Mouse (Mus musculus) heart, postnatal 4 days (tissue): ENCODE data around the gene Rbm7. TPM values are rescaled to one million over a fixed set of nuclear protein-coding genes. Genes with fewer than 3 reads are reported as not detected.
A peak's percentile ranks its signal among the peaks of the same experiment; 100 is the strongest.
"Not testable (repeated sequence)": the region's sequence is repeated elsewhere in the genome, so short reads cannot be mapped to it uniquely, and the experiment has no call there.

Experiments
- DNase-seq: peaks from one replicate; pipeline ENCODE4 v3.0.0; 2021
- total RNA-seq, 2 experiments: library from RNA; stranded (reverse); gene quantifications; 2 replicates each; pipeline ENCODE4 v1.2.3; 2021

Rbm7 gene
- 10 to 100 TPM; 36.7 to 41.2 TPM for total RNA-seq

GRCm38 (mm10) chr9:48494817-48495547, at the start of gene Rbm7, which contains the start of gene Gm5617:
Gene Rbm7 (minus strand): TSS chr9:48495299.
Gene Gm5617 (plus strand): TSS chr9:48495442.
- DNase-seq: peak; percentile 95

GRCm38 (mm10) chr9:48538688-48539087, 43.6 kb upstream of the Rbm7 start:
- no peak for DNase-seq

DNA sequence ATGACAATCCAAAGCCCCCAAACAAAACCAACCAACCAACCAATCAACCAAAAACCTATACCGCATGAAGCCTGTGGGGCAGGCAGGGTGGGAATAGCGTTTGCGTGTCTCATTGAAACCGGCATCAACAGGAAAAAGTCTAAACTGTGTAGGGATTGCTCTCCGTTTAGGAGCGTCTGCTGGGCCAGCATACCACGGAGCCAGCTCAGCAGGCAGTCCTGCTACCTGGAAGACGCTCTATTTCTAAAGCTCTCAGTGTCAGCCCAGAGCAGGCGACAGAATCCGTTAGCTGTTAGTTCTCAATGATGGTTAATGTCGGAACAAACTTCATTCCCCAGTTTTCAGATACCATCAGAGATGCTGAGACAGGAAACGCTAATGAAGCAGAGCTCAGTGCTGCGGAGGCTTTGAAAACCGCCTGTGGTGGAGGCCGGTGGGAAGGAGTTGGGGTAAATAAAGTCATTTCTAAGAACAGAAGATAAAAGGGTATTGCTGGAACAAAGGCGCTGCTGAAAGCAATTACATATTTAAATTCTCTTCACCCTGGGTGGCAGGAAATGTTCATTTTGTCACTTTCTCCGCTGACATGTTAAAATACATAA, 43.0 kb upstream of the Rbm7 start:
- no peak for DNase-seq

- DNase-seq: not testable (repeated sequence)
These were observed 42.5 kb upstream of the Rbm7 start for GRCm38 (mm10) chr9:48537616-48538015.

GRCm38 (mm10) chr9:48536414-48536813, 41.3 kb upstream of the Rbm7 start:
- no peak for DNase-seq

- DNase-seq: no peak
These were observed 37.6 kb upstream of the Rbm7 start for GRCm38 (mm10) chr9:48532730-48533129.

- DNase-seq: no peak
These were observed 37.1 kb upstream of the Rbm7 start for GRCm38 (mm10) chr9:48532203-48532602.

DNA sequence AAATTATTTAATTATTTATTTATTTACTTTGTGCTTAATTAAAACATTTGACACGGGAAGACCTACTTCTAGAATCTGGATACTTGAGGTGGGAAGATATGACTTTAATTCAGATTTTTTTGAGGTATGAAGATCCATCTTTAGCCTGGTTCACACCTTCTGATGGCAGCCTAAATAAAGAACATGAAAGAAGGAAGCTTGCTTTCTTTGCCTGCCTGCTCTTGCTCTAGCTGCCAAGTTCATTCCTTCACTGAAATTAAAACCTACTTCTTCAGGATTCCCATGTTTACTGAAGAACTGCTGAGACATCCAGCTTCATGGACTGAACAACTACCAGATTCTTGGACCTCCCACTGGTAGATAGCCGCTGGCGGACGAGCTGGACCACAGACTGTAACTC, 36.2 kb upstream of the Rbm7 start:
- no peak for DNase-seq

GRCm38 (mm10) chr9:48526520-48526919, 31.4 kb upstream of the Rbm7 start:
- no peak for DNase-seq

GRCm38 (mm10) chr9:48525566-48525965, 30.5 kb upstream of the Rbm7 start:
- DNase-seq: no peak

GRCm38 (mm10) chr9:48520405-48520804, 25.3 kb upstream of the Rbm7 start:
- DNase-seq: not testable (repeated sequence)

GRCm38 (mm10) chr9:48517372-48518130, 22.5 kb upstream of the Rbm7 start:
- no peak for DNase-seq

DNA sequence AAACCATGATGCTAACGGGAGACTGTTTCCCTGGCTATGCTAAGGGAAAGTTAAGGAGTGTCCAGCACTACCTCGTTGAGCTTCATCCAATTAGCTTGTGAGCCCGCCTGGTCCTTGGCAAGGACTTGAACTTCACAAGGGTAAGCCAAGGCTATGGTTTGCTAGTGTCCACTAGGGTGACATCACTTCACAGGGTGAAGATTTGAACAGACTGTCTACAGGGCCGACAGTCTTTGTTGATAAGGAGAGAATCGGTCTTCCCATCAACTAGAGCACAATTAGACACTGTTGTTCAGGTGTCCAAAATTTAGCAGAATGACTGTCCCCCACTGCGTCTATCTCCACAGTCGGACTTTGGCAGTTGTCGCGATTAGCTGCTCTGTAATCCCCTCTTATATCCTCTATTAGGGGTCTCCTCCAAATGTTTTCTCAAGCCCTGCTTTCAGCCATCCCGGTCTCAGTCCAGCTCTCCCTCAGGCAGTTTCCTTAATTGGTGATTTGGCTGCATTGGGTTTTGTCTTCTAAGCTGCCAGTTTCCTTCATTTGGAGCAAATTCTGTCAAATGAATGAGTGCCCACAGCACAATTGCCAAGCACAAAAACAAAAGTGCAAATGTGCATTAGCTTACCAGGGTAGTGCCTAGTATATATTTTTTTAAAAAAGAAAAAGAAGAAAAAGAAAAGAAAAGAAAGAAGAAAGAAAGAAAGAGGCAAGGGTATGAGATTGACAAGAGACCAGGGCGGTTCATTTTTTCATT, 21.7 kb upstream of the Rbm7 start:
- DNase-seq: no peak

GRCm38 (mm10) chr9:48515332-48515731, 20.2 kb upstream of the Rbm7 start:
- DNase-seq: peak; percentile 58

DNA sequence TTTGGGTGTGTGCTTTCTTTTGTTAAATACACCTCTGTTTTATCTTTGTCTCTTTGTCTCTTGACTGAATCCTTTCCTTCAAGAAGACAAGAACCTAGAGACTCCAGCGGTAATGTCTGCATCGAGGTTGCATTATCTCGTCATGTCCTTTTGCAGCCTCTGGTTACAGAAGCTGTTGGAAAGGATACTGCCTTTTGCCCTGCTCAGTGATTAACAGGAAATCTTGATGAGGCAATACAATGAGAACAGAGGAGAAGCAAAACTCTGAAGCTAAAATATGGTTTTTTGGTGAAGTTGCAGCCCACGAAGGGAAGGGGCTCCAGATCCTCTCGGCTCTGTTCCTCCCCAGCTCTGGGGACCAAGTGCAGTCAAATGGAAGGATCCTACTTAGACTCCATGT, 15.0 kb upstream of the Rbm7 start:
- DNase-seq: no peak

DNA sequence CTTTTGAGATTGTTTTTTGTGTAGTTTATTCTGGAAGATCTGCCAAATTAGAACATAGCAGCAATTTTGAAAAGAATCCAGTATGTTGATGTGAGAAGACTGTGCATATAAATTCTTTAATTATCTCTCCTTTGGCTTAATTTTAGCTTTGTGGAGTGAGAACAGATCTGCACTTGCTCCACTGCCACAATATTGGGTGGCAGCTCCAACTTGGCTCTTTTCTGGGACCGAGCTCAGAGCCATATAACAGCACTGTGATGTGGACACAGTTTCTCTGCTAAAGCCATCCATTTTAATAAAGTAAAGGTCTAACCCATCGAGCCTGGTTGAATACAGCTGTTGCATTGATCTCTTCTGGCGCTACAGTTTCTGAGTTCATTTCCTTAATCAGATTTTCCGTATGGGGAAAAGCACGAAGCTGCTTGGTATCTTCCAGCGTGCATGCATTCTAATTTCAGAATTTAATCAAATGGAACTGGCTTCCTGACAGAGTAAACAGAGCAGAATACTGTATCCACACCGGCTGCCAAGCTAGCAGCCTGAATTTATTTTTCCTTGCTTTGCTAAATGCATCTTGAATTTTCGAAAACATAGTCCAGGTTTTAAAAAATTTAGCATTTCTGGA, 9.8 kb upstream of the Rbm7 start:
- no peak for DNase-seq

DNA sequence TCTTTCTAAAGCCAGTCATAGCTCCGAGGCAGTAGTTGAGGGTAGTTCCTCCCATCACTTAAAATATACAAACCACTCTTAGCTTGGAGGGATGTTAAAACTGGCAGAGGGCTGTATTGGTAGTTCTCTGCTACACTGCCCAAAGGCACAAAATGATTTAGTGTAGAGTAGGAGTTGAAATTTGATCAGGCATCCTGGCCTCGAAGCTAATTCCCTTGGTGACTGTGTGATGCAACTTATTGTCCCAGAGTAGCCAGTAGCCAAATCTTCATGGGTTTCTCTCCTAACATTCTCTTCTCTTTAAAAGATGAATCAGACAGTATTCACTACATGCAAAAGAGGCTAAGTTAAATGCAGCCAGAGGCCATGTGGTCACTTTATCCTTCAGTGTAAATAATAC, 7.9 kb upstream of the Rbm7 start:
- no peak for DNase-seq

- no peak for DNase-seq
These were observed 6.1 kb upstream of the Rbm7 start for GRCm38 (mm10) chr9:48501192-48501591.

DNA sequence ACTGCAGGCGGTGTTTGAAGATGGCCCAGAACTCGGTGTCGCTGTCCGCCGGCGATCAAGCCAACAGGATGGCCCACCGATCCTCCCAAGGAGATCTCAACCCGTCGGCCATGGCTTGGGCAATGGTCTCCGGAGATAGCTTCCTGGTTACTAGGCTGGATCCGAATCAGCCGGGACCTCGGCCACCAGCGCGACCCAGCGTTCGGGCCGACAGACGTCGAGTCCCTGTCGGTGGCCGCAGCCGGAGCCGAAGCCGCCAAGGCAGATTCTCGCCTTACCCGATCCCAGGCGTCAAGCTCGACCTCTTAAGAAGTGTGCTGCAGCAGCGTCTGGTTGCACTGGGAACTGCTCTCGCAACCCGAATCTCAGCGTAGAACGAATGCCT, 441 bp upstream of the Rbm7 start:
- DNase-seq: no peak

DNA sequence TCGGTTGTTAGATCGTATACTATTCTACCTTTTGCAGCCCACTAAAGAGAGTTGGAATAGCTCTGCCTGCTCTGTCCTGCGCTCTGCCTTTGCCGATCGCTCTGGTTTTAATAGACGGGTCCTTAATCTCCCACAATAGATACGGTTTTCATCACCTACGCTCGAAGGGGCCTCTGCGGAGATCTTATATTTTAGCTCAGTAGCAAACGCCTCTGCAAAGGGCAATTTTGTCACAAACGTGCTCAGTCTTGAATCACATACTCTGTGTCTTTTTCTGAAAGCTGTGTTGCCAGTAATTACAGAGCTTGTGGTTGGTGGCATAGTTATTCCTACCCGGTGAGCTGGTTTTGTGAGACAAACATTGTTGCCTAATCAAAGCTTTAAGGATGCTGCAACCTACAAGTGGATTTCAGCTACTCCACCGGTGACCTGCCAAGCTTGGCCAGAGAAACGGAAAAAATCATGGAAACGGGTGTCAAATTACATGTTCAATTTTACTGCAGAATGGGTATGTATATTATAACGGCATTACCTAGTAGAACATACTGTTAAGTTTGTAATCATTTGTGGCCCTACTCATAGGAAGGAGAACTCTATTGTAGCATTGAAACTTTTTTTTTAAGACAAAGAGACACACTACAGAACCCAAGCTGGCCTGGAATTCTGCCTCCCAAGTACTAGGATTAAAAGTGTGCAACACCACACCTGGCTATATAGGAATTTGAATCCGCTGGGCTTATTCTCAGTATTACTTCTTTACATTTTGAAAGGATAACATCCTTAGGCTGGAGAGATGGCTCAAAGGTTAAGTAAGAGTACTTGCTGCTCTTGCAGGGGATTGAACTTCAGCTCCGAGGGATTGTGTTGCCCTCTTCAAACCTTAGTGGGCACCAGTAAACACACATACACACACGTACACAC, 13.6 kb downstream of the Rbm7 start:
- DNase-seq: no peak
